Mouse (Mus musculus) small intestine, adult 2 months (tissue): ENCODE data around the gene Shc4.

Source experiments
- CTCF ChIP-seq: fragments of 200-500 bp; IDR thresholded peaks from 2 replicates; pipeline ENCODE4 v1.5.1; 2012; ENCODE audit warnings: low read depth, mild to moderate bottlenecking, control low read depth, inconsistent platforms, low read length, moderate library complexity, mixed read lengths; ENCODE audit not compliant: insufficient replicate concordance, insufficient read length; ENCODE audit errors: extremely low read depth
- POLR2A ChIP-seq: fragments of 200-500 bp; IDR thresholded peaks from 2 replicates; pipeline ENCODE4 v1.6.1; 2012; ENCODE audit warnings: low read depth, mild to moderate bottlenecking, control low read depth, inconsistent platforms, low read length, moderate library complexity

- no peak for TF ChIP-seq POLR2A
- no peak for TF ChIP-seq CTCF
Observed at GRCm38 (mm10) chr2:125659823-125660536, 64.0 kb downstream of the Shc4 start.
